Mouse (Mus musculus): Measurements from ENCODE around the gene Tmem131.

- TF ChIP-seq POLR2AphosphoS2 (IDR thresholded peaks at IDR 0.05; ENCODE audit: insufficient read length, low read depth) (no peak), POLR2A (IDR thresholded peaks at IDR 0.05; ENCODE audit: insufficient read length, low read depth) (no peak)
These were observed 44.7 kb upstream of the Tmem131 start for GRCm38 (mm10) chr1:36988161-36988560.

Measured in myocyte (in vitro differentiated cells).